Mouse (Mus musculus): ENCODE measurements around the gene Vmn1r88. TPM values are rescaled to one million over a fixed set of nuclear protein-coding genes. Genes with fewer than 3 reads are reported as not detected.

Vmn1r88 gene
- not detected in 2 replicates for polyA plus RNA-seq (2012; ENCODE audit: low replicate concordance)

DNA sequence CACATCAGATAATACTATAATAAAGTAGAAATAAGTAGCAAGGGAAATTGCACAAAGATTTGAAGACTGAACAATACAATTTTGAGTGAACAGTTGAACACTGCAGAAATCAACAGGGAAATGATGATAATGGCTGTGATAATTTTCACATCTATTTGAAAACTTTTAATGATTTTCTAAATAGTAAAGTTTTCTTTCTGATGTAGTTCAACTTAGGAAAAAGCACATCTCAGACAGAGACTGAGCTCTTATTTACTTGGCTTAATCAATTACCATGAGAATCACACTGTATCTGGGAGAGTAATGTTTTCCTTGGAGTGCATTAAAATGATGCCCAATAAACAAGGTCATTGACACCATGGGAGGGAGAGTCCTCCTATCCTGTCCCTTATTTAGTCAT lies at the start of gene Vmn1r88:
Gene Vmn1r88 (plus strand): TSS at position 301 of the 400 bp plus-strand sequence.

GRCm38 (mm10) chr7:13119817-13120216 lies 39.6 kb upstream of the Vmn1r88 start, which contains the start of gene Vmn1r86:
TSS of gene Vmn1r86 (minus strand) at chr7:13119917.

DNA sequence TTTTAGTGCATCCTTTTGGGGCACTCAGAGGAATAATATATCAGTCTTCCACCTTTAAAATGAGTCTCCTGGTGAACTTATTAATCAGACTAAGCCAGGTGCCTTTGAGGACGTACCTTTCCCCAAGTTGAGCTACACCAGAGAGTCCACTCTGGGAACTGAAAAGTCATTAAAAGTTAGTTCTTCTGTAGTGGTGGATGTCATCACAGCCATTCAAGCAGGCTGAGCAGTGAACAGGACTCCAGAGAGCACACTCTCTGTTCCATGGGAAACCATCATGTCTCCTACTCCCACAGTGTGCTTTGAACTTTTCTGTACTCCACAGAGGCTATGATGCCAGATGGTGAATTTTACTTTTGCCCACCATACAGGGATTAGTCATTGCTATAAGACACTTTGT lies 19.3 kb upstream of the Vmn1r88 start, which contains the start of gene Vmn1r87:
Gene Vmn1r87 (minus strand): TSS at position 101 of the 400 bp plus-strand sequence.

GRCm38 (mm10) chr7:13212720-13213119 lies 53.4 kb downstream of the Vmn1r88 start, which contains the start of gene Vmn1r89:
TSS of gene Vmn1r89 (plus strand) at chr7:13213020.

Other genes with a start within 250 kb of the Vmn1r88 start
- 253 and 1,360 TPM in 2 replicates for gene Rps5, start 237.3 kb upstream of the Vmn1r88 start, polyA plus RNA-seq (2012; ENCODE audit: low replicate concordance)
- 3.4 TPM in 2 replicates for gene Rnf225, start 232.2 kb upstream of the Vmn1r88 start, polyA plus RNA-seq (2012; ENCODE audit: low replicate concordance)
- gene Zfp324, start 193.7 kb upstream of the Vmn1r88 start, polyA plus RNA-seq (2012; ENCODE audit: low replicate concordance), result 11.5 and 14.8 TPM in 2 replicates
- 6.8 and 12.0 TPM in 2 replicates for gene Zfp446, start 181.7 kb upstream of the Vmn1r88 start, polyA plus RNA-seq (2012; ENCODE audit: low replicate concordance)
- gene Slc27a5, start 161.4 kb upstream of the Vmn1r88 start, polyA plus RNA-seq (2012; ENCODE audit: low replicate concordance), result not detected in 2 replicates
- gene Trim28, start 160.5 kb upstream of the Vmn1r88 start, polyA plus RNA-seq (2012; ENCODE audit: low replicate concordance), result 64.0 and 158 TPM in 2 replicates
- 143 and 179 TPM in 2 replicates for gene Zbtb45, start 149.5 kb upstream of the Vmn1r88 start, polyA plus RNA-seq (2012; ENCODE audit: low replicate concordance)
- 29.9 and 190 TPM in 2 replicates for gene Chmp2a, start 124.8 kb upstream of the Vmn1r88 start, polyA plus RNA-seq (2012; ENCODE audit: low replicate concordance)
- 107 and 227 TPM in 2 replicates for gene Ube2m, start 121.3 kb upstream of the Vmn1r88 start, polyA plus RNA-seq (2012; ENCODE audit: low replicate concordance)
- 2.6 and 3.3 TPM in 2 replicates for gene Mzf1, start 104.8 kb upstream of the Vmn1r88 start, polyA plus RNA-seq (2012; ENCODE audit: low replicate concordance)
- not detected in 2 replicates for gene Vmn1r85, start 64.4 kb upstream of the Vmn1r88 start, polyA plus RNA-seq (2012; ENCODE audit: low replicate concordance)
- gene Vmn1r86, start 39.7 kb upstream of the Vmn1r88 start, polyA plus RNA-seq (2012; ENCODE audit: low replicate concordance), result 0.03 TPM in 1 of 2 replicates, not detected in the other
- not detected in 2 replicates for gene Vmn1r87, start 19.4 kb upstream of the Vmn1r88 start, polyA plus RNA-seq (2012; ENCODE audit: low replicate concordance)
- not detected in 2 replicates for gene Vmn1r89, start 53.5 kb downstream of the Vmn1r88 start, polyA plus RNA-seq (2012; ENCODE audit: low replicate concordance)
- gene Lig1, start 117.7 kb downstream of the Vmn1r88 start, polyA plus RNA-seq (2012; ENCODE audit: low replicate concordance), result 28.6 and 54.1 TPM in 2 replicates
- gene Zswim9, start 119.2 kb downstream of the Vmn1r88 start, polyA plus RNA-seq (2012; ENCODE audit: low replicate concordance), result 0.47 and 1.3 TPM in 2 replicates
- 1.1 TPM in 1 of 2 replicates, not detected in the other for gene Pla2g4c, start 165.1 kb downstream of the Vmn1r88 start, polyA plus RNA-seq (2012; ENCODE audit: low replicate concordance)
- not detected in 2 replicates for gene Cabp5, start 238.6 kb downstream of the Vmn1r88 start, polyA plus RNA-seq (2012; ENCODE audit: low replicate concordance)